Mouse (Mus musculus): Measurements from ENCODE around the gene Coro1b.

DNA sequence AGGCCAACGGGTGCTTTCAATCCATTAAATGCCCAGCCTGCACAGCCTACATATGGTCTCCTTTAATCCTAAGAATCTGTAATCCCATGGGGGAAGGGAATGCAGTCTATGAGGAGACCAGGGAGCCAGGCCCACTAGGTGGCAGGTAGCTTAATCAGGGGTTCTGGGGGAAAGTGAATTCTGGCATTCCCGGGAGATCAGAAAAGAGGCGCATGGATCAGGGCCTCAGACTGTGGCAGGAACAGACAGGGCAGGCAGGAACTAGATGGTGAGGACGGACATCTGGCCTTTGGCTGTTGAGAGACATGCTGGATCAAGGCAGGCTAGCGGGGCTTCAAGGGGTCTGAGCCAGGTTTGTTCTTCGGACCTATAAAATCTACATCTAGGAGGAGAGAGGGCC lies 47.0 kb upstream of the Coro1b start:
- TF ChIP-seq CTCF (IDR thresholded peaks at IDR 0.05) (no peak), EP300 (IDR thresholded peaks at IDR 0.05; ENCODE audit: insufficient read depth, low read depth, low read length) (no peak)

All from heart, adult 2 months (tissue).